Mouse (Mus musculus): ENCODE data around the gene Ccdc65. TPM values are rescaled to one million over a fixed set of nuclear protein-coding genes. Genes with fewer than 3 reads are reported as not detected.

The Ccdc65 gene
- under 1 TPM; 0.48 to 0.87 TPM for total RNA-seq (2021)
- long read RNA-seq, experiment 1 = 0 reads
- long read RNA-seq, experiment 2, partial matches to known transcripts = 0 of 3 reads
- long read RNA-seq, experiment 2, other reads (novel, unspliced or antisense) = 1 of 3 reads

DNA sequence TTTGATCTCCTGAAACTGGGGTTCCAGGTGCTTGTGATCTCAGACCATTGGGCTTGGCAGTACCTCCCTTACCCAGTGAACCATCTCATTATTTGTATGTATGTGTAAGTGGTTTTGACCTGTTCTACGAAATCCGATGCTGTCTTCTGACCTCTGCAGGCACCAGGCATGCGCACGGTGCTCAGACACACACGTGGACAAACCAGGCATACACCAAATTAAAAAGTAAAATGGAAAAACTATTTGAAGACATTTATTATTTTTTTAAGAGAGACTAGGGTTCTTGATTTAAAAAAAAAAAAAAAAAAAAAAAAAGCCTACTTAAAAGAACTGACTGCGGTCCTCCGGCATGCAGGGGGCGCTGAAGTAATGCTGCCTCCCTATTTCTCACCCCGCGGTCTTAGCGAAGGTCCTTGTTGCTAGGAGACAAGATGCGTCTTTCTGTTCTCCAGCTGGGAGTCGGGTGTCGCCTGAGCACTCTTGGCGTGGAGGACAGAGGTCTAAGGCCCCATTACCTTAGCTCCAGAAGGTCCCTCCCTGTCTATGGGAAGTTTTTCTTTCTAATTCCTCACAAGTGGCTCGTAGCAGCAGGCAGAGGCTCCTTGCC, at the start of gene Ccdc65:
Gene Ccdc65 (plus strand): TSS at position 442 of the 607 bp plus-strand sequence.
- peak; percentile 62 to 74 for DNase-seq (ENCODE audit: low spot score in 2 of 2)

- DNase-seq (ENCODE audit: low spot score in 2 of 2) = no peak
Measured at GRCm38 (mm10) chr15:98662198-98662566, 45.8 kb upstream of the Ccdc65 start.

DNA sequence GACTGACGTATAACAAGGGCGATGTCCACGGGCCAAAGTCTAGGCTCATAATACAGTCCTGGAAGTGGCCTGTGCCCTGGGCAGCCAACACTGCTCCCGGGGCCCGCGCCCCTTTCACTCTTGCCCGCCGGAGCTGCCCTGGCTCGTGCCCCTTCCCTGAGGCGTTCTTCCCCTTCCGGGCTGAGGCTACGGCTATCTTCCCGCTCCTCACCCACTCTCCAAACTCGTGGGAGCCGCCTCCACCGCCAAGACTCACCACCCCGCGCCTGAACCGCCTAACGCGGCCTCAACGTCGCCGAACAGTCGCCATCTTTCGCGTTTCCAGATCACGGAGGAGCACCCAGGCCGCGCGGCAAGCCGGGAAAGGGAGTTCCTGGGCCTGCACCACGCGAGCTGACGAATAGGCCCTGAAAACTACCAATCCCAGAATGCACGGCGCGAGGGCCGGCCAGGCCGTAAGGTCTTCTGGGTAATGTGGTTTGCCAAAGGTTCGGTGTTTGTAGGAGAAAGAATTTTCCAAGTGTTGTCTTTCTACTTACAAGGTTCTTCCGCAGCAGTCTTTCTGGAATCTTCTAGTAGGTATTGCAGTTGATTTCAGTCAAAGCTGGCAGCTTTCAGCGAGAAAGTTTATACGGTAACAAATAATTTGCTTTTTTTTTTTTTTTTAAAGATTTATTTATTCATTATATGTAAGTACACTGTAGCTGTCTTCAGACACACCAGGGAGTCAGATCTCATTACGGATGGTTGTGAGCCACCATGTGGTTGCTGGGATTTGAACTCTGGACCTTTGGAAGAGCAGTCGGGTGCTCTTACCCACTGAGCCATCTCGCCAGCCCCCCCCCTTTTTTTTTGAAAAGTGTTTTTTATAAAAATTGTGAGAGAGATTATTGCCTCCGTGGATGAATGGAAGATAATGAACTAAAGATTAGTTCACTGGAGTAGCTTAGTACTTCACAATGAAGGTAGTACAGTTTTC, 45.2 kb upstream of the Ccdc65 start, which contains the start of gene Ddx23:
Gene Ddx23 (minus strand): TSS at position 328 of the 979 bp plus-strand sequence.
- peak; percentile 80 to 88 for DNase-seq (ENCODE audit: low spot score in 2 of 2)

DNA sequence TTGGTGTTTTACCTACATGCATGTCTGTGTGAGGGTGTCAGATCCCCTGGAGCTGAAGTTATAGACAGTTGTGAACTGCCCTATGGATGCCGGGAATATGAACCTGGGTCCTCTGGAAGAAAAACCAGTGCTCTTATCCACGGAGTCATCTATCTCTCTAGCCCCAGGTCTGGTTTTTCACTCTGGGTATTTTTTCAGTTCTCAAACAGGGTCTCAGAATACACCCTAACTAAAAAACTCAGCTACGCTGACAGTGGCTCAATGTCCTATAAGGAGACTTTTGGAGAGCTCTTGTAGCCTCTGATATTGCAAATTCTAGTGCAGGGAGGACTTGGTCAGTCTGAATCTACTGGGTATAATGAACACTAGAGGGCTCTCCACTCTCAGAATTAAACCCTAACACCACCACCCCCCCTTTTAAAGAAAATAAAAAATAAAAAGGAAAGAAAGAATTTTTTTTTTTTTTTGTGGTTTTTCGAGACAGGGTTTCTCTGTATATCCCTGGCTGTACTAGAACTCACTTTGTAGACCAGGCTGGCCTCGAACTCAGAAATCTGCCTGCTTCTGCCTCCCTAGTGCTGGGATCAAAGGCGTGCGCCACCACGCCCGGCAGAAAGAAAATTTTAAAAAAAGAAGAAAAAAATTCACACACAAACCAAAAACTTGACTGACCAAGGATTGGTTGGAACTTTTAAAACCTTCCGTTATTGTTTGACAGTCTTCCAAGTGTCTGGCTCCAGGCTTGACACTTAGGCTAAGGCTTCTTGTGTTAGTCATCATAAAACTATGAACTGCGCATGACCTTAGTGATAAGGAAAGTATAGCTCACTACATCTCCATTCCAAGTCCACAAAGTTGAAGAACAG, 43.7 kb upstream of the Ccdc65 start:
- DNase-seq (ENCODE audit: low spot score in 2 of 2) = no peak

DNA sequence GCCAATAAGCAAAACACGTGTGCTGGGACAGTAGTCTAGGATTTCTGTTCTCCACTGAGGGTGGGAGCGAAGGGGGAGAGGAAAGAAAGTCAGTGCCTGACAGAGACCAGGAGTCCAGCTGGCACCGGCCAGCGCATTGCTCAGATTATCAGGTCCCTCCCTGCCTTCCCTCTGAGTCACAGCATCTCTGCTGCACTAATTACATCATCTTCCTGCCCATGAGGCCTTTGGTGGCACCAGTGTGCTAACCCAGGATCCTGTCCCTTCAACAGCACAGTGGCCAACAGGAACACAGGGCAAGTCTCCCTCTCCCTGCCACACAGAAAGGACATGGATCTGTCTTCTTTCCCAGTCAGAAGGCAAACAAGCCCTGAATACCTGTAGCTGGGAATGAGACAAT, 35.4 kb upstream of the Ccdc65 start:
- no peak for DNase-seq (ENCODE audit: low spot score in 2 of 2)

DNA sequence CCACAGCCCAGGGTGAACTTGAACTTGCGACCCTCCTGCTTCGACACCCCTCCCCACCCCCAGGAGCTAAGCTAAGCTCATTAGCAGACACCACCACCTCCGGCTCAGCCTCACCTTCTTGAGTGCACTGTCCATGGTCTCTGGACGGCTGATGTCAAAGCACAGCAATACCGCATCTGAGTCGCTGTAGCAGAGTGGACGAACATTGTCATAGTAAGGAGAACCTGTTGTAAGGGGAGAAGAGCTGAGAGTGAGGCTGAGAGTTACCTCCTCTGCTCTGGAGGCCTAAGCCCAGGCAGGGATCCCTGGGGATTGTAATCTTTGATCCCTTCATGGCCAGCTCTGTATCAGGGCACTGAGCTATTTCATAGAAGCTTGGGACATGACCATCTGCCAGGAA, 34.3 kb upstream of the Ccdc65 start:
- no peak for DNase-seq (ENCODE audit: low spot score in 2 of 2)

DNA sequence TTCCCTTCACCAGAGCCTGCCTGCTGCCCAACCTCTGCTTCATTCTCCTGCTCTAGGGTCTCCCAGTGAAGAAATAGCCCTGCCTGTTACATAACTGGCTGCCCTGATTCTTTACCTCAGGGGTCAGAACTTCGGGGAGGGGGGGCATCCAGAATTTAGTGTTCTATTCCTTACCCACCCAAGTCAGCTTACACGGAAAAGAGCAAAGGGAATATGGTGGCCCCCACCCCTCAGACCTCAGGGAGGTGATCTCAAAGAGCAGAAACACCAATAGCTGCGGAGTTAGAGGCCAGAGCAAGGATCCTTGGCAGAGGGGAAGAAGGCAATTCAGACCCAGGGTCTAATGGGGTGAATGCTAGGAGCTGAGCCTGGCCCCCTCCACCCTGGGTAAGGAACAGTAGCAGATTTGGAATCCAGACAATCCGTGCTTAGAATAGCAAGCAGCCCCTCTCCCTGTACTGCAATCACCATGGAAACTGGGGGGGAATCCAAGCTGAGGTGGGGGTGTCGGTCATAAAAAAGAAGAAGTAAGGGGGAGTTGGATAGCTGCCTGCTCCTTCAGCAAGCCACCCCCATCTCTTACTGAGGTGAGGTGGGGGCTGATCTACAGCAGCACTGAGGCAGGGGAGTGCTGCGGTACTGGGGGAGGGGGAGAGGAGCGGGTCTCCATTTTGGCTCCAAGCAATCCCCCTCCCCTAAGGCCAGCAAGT, 33.6 kb upstream of the Ccdc65 start:
- DNase-seq (ENCODE audit: low spot score in 2 of 2) = no peak

- DNase-seq (ENCODE audit: low spot score in 2 of 2) = no peak
Measured at GRCm38 (mm10) chr15:98674994-98675545, 32.9 kb upstream of the Ccdc65 start.

DNA sequence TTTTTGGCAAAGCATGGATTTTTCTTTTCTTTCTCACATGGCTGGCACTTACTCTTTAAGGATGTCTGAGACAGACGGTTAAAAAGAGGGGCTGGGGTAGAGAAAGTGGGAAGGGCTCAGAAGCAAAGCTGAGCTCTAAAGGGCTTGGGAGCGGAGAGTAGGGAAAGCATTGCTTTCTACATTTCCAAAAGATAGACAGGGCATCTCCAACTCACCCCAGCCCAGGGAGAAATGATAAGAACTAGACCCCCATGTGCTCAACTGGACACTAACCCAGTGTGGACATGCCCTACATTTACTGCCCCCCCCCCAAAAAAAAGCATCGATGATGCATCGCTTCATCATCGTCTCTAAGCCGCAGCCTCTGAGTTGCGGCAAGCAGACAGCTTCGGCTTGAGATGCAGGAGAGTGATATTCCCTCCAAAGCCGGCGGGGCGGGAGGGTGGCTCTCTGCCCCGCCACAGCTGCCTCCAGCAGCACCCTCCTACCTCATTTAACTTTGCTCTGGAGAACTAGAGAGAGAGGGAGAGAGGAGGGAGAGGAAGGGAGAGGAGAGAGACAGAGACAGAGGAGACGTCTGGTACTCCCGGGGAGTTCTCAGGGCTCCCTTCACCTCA, 32.3 kb upstream of the Ccdc65 start:
- DNase-seq (ENCODE audit: low spot score in 2 of 2) = no peak

DNA sequence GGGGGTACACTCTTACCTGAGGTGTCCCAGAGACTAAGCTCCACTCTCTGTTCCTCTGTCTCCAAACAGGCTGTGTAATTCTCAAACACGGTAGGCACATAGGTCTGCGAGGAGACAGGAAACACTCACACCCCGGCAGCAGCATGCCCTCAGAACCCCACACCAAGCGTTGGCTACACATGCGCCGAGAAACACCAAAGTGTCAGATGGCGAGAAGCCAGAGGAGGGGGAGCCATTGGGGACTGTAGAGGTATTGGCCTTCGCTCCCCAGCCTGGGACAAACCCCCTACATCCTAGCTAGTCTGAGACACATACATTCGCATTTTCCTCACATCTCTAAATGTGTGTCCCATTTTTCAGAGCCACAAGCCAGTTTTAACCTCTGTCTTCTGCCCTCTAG, 31.5 kb upstream of the Ccdc65 start:
- DNase-seq (ENCODE audit: low spot score in 2 of 2) = no peak

GRCm38 (mm10) chr15:98676940-98677728, 30.9 kb upstream of the Ccdc65 start, which contains the start of gene Rnd1:
Rnd1 (minus strand) TSS chr15:98677461.
- DNase-seq (ENCODE audit: low spot score in 2 of 2) = peak; percentile 19 to 57

DNA sequence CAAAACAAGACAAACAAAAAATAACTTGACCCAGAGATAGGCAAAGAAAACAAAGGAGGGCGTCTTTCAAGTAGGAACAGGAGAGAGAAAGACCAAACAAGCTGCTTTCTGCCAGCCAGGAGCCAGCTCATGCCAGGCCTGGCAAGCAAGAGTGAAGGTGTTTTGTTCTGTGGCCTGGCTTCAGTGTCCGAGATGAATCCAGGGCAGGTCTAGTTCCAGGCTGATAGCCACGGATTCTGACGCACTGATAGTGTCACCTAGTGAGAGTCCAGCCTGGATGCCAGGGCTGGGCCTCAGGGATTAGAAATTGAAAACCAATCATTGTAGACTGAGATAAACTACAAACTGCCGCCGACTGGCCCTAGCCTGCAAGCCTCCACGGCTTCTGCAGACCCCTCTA, 30.0 kb upstream of the Ccdc65 start:
- no peak for DNase-seq (ENCODE audit: low spot score in 2 of 2)

- DNase-seq (ENCODE audit: low spot score in 2 of 2) = no peak
Measured at GRCm38 (mm10) chr15:98680660-98681059, 27.3 kb upstream of the Ccdc65 start.

DNA sequence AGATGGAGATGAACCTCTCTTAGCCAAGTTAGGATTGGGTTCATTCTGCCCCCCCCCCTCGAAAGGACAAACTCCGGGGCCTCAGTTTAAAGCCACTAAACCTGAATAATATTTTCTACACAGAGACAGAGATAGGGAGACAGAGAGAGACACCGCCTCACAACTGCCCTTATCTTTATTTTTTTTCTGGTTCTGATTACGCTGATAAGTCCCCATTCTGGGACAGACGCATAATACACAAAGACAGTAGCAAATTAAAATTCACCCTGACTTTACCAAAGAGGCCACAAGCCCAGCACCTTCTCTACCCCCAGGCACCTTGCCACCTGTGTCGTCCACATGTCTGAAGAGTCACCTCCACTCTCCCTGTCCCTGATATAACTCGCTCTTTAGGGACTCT, 26.4 kb upstream of the Ccdc65 start:
- no peak for DNase-seq (ENCODE audit: low spot score in 2 of 2)

- DNase-seq (ENCODE audit: low spot score in 2 of 2) = no peak
Measured at GRCm38 (mm10) chr15:98683177-98683576, 24.8 kb upstream of the Ccdc65 start.

- DNase-seq (ENCODE audit: low spot score in 2 of 2) = no peak
Measured at GRCm38 (mm10) chr15:98683746-98684145, 24.3 kb upstream of the Ccdc65 start.

- no peak for DNase-seq (ENCODE audit: low spot score in 2 of 2)
Measured at GRCm38 (mm10) chr15:98685926-98686325, 22.1 kb upstream of the Ccdc65 start.

- no peak for DNase-seq (ENCODE audit: low spot score in 2 of 2)
Measured at GRCm38 (mm10) chr15:98689682-98690081, 18.3 kb upstream of the Ccdc65 start.
